Comparison of ENCODE assay signal across 11 mouse cellular contexts in genomic region chr2:92171046-92171643, GRCm38 (mm10).
"Had no signal": no experiment of that assay in that cellular context is flagged by ENCODE, and none has a peak within 500 bp of the region (broad histone marks: within the 10 kb centered on the region; RNA-seq: fewer than 3 reads in every experiment).

No protein-coding gene starts in this region.

- H3K9me3 ChIP-seq: limb, embryonic 13.5 days; midbrain, embryonic 13.5 days had no signal

- H3K27me3 ChIP-seq: limb, embryonic 13.5 days; midbrain, embryonic 13.5 days had no signal

- H3K4me1 ChIP-seq: limb, embryonic 13.5 days; midbrain, embryonic 13.5 days had no signal

- H3K36me3 ChIP-seq: limb, embryonic 13.5 days; midbrain, embryonic 13.5 days had no signal

- H3K27ac ChIP-seq: limb, embryonic 13.5 days; liver, embryonic 14.5 days; midbrain, embryonic 13.5 days had no signal

- H3K9ac ChIP-seq: limb, embryonic 13.5 days; liver, embryonic 14.5 days; midbrain, embryonic 13.5 days had no signal

- H3K4me2 ChIP-seq: limb, embryonic 13.5 days; midbrain, embryonic 13.5 days had no signal

- DNase-seq: kidney, adult 11 months; kidney, postnatal 10 days; lung, adult 18-20 months; lung, postnatal 36 days; right cerebral cortex, postnatal 25 days; spleen, adult 18-20 months; thymus, adult 18-20 months; thymus, postnatal 14 days had no signal

- H3K4me3 ChIP-seq: limb, embryonic 13.5 days; midbrain, embryonic 13.5 days had no signal

- ATAC-seq: midbrain, embryonic 13.5 days had no signal
